ENCODE assay signal across 16 mouse cellular contexts in genomic region chr5:118837001-118837400, GRCm38 (mm10).
"Had no signal": no experiment of that assay in that cellular context is flagged by ENCODE, and none has a peak within 500 bp of the region (broad histone marks: within the 10 kb centered on the region; RNA-seq: fewer than 3 reads in every experiment).

No protein-coding gene starts in this region.

- H3K4me2 ChIP-seq: liver, embryonic 11.5 days; liver, embryonic 15.5 days; lung, embryonic 15.5 days; midbrain, embryonic 13.5 days; neural tube, embryonic 15.5 days had no signal

- H3K4me3 ChIP-seq: liver, embryonic 15.5 days; lung, embryonic 15.5 days; midbrain, embryonic 13.5 days; myocyte; neural tube, embryonic 15.5 days had no signal

- H3K9ac ChIP-seq: liver, embryonic 15.5 days; lung, embryonic 15.5 days; midbrain, embryonic 13.5 days; neural tube, embryonic 15.5 days had no signal

- H3K9me3 ChIP-seq: liver, embryonic 15.5 days; lung, embryonic 15.5 days; midbrain, embryonic 13.5 days; neural tube, embryonic 15.5 days had no signal

- ATAC-seq: midbrain, embryonic 13.5 days had no signal

- H3K27me3 ChIP-seq: liver, embryonic 15.5 days; lung, embryonic 15.5 days; midbrain, embryonic 13.5 days; neural tube, embryonic 15.5 days had no signal

- H3K4me1 ChIP-seq: liver, embryonic 15.5 days; midbrain, embryonic 13.5 days had no signal

- DNase-seq: kidney, adult 11 months; kidney, adult 9 months; kidney, postnatal 36 days; left cerebral cortex, postnatal 4 days; lung, postnatal 36 days; right cerebral cortex, adult 18-20 months; right cerebral cortex, postnatal 25 days; thymus, adult 2 months; thymus, postnatal 25 days had no signal

- H3K27ac ChIP-seq: kidney, postnatal 0 days; liver, embryonic 15.5 days; lung, embryonic 15.5 days; midbrain, embryonic 13.5 days; neural tube, embryonic 15.5 days had no signal

- H3K36me3 ChIP-seq: liver, embryonic 15.5 days; lung, embryonic 15.5 days; midbrain, embryonic 13.5 days; neural tube, embryonic 15.5 days had no signal
